Mouse (Mus musculus) thymus, adult 2 months (tissue): Measurements from ENCODE around the gene Fbxo33. TPM values are rescaled to one million over a fixed set of nuclear protein-coding genes. Genes with fewer than 3 reads are reported as not detected.

Experiments
- DNase-seq: peaks from one replicate; pipeline ENCODE4 v3.0.0; 2021
- H3K27ac ChIP-seq: fragments of 200-500 bp; 2 replicates; pipeline ENCODE4 v1.5.1; 2012; ENCODE audit warnings: low read length, control low read depth; ENCODE audit not compliant: control insufficient read depth, insufficient read depth
- H3K27me3 ChIP-seq: fragments of 200-500 bp; 2 replicates; pipeline ENCODE4 v1.6.1; 2012; ENCODE audit warnings: mild to moderate bottlenecking, low read length, moderate library complexity, mixed read lengths; ENCODE audit not compliant: control insufficient read depth, insufficient read depth
- H3K36me3 ChIP-seq: fragments of 200-500 bp; 2 replicates; pipeline ENCODE4 v1.6.1; 2012; ENCODE audit warnings: mild to moderate bottlenecking, low read length, moderate library complexity; ENCODE audit not compliant: control insufficient read depth, insufficient read depth
- H3K4me1 ChIP-seq: fragments of 200-500 bp; replicated peaks from 2 replicates; pipeline ENCODE4 v1.6.1; 2012; ENCODE audit warnings: low read length; ENCODE audit not compliant: control insufficient read depth, insufficient read depth
- H3K4me3 ChIP-seq: fragments of 200-500 bp; 2 replicates; pipeline ENCODE4 v1.5.1; 2012; ENCODE audit warnings: mild to moderate bottlenecking, low read length, control low read depth, moderate library complexity; ENCODE audit not compliant: control insufficient read depth, insufficient read depth
- CTCF ChIP-seq: fragments of 200-500 bp; IDR thresholded peaks from 2 replicates; pipeline ENCODE4 v1.5.1; 2012; ENCODE audit warnings: mild to moderate bottlenecking, control low read depth, low read length, moderate library complexity, borderline replicate concordance; ENCODE audit not compliant: control insufficient read depth, poor library complexity, insufficient read depth; ENCODE audit errors: extremely low read depth
- POLR2A ChIP-seq: fragments of 200-500 bp; IDR thresholded peaks from 2 replicates; pipeline ENCODE4 v1.6.1; 2012; ENCODE audit warnings: mild to moderate bottlenecking, low read length, control low read depth, moderate library complexity; ENCODE audit not compliant: control insufficient read depth, poor library complexity, insufficient read depth; ENCODE audit errors: extremely low read depth
- whole genome bisulfite sequencing: fragments of 180-500 bp; shearing (Covaris S2); methylation state at CpG from one replicate; pipeline ENCODE4 v1.1.7; 2018; 5-methylcytosine and 5-hydroxymethylcytosine counted together
- polyA plus RNA-seq: library from polyadenylated mRNA; depleted of rRNA; stranded (reverse); fragments of >200 nt; gene quantifications from 2 replicates; pipeline ENCODE4 v1.2.3, GENCODE M21; 2012; rRNA removed

The Fbxo33 gene
- polyA plus RNA-seq, 1 experiment, result 18.6 TPM

DNA sequence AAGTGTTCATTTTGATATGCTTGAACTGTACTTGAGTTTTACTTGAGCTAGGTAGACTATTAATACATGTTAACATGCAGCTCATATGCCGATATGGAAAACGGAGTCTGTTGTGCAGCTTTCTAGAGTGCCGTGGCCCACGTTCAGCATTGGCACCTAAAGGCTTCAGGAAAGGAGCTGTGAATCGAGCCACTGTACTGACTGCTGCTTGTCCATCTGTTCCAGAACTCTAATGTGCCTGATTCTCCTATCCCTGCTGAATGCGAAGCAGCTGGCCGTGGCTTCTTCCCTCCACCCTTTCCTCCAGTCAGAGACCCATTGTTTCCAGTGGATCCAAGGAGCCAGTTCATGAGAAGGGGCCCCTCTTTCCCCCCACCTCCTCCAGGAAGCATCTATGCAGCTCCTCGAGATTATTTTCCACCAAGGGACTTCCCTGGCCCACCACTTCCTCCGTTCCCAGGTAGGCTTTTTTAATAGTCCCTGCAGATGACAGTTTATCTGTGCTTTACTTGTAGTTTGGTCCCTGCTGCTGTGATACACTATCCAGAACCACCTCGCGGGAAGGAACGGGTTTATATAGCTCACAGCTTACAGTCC lies 31.3 kb downstream of the Fbxo33 start:
- TF ChIP-seq POLR2A (no peak), CTCF (no peak)
- Histone ChIP-seq H3K4me3 (no peak overlapping the region), H3K27ac (no peak overlapping the region), H3K4me1 (no peaks in the 10 kb centered on the region), H3K27me3 (no peaks in the 10 kb centered on the region), H3K36me3 (peaks cover 72% of the 10 kb centered on the region)
- no peak for DNase-seq
- 87% methylated on average over 12 of the region's 12 CpGs for WGBS

DNA sequence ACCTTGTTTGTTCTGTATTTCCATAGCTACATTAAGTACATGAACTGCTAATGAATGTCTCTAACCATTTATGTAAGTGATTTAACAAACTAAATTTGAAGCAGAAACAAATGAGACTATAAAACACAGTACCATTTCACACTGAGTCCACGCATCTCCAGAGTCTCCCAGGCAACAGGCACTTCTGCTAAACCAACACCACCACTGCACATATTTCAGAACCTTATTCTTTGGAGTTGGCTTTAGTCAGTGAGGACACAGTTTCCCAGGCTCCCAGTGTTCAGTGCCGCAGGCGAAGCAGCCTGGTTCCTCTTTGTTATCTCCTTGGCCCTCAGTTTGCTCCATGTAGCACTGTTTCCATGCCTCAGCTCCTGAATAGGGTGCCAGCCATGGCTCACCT lies 41.7 kb downstream of the Fbxo33 start:
- over 99% methylated on average over 3 of the region's 3 CpGs for WGBS
- no peak for DNase-seq
- H3K36me3 ChIP-seq, result peaks cover 82% of the 10 kb centered on the region
- H3K27ac ChIP-seq, result no peak overlapping the region
- TF ChIP-seq CTCF, result no peak
- TF ChIP-seq POLR2A, result no peak
- no peak overlapping the region for H3K4me3 ChIP-seq
- H3K27me3 ChIP-seq, result no peaks in the 10 kb centered on the region
- no peaks in the 10 kb centered on the region for H3K4me1 ChIP-seq

DNA sequence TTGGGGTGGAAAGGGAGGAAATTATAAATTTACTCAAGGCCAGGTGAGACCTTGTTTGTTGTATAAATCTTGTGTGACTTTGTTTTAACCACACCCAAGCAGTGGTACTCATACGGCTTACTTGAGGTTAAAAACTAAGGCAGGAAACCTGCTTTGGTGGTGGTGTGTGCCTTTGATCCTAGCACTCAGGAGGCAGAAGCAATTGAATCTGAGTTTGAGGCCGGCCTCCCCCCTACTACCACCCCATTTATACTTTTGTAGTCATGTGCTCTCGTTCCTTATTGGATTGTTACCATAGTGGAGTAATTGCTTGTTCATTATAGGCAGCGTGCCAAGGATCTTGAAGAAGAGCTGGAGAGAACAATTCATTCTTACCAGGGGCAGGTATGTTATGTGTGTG lies 49.6 kb downstream of the Fbxo33 start:
- DNase-seq, result no peak
- Histone ChIP-seq H3K36me3 (peaks cover 63% of the 10 kb centered on the region), H3K27me3 (no peaks in the 10 kb centered on the region), H3K27ac (peak overlapping the region; percentile 56; the same call in 1 of the 2 replicates), H3K4me1 (0 out of 2 replicates have a peak, but pooled peaks cover 5% of the 10 kb centered on the region), H3K4me3 (no peak overlapping the region)
- TF ChIP-seq CTCF (no peak), POLR2A (no peak)
- WGBS, result 49% methylated on average over 4 of the region's 4 CpGs

GRCm38 (mm10) chr12:59166557-59166956 lies 53.0 kb downstream of the Fbxo33 start:
- H3K4me3 ChIP-seq, result no peak overlapping the region
- H3K27ac ChIP-seq, result no peak overlapping the region
- no peak for DNase-seq
- no peaks in the 10 kb centered on the region for H3K27me3 ChIP-seq
- 95% methylated on average over 4 of the region's 4 CpGs for WGBS
- 0 out of 2 replicates have a peak, but pooled peaks cover 5% of the 10 kb centered on the region for H3K4me1 ChIP-seq
- peaks cover 75% of the 10 kb centered on the region for H3K36me3 ChIP-seq
- no peak for TF ChIP-seq POLR2A
- TF ChIP-seq CTCF, result no peak

DNA sequence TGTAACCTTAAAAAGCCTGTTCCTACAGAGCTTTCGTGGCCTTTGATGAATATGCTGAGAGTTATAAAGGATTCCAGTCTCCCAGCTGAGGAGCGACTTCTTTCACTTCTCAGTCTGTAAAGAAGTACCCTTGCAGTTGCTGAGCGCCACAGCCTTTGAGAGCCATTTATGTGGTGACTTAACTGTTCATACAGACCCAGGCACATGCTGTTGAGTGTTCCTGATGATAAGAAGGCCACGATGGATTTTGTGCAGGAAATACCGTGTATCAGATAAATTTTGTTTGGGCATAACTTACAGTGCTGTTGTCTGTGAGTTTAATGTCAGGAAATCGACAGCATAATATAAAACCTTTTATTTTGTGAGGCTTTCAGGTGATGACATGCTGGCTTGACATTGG lies 55.0 kb downstream of the Fbxo33 start:
- 0 out of 2 replicates have a peak, but pooled peaks cover 2% of the 10 kb centered on the region for H3K4me1 ChIP-seq
- peaks cover 72% of the 10 kb centered on the region for H3K36me3 ChIP-seq
- no peak overlapping the region for H3K4me3 ChIP-seq
- 86% methylated on average over 6 of the region's 6 CpGs for WGBS
- no peaks in the 10 kb centered on the region for H3K27me3 ChIP-seq
- DNase-seq, result no peak
- TF ChIP-seq CTCF, result no peak
- no peak for TF ChIP-seq POLR2A
- no peak overlapping the region for H3K27ac ChIP-seq

GRCm38 (mm10) chr12:59162797-59163196 lies 56.7 kb downstream of the Fbxo33 start:
- H3K4me3 ChIP-seq, result no peak overlapping the region
- H3K27ac ChIP-seq, result no peak overlapping the region
- 90% methylated on average over 2 of the region's 2 CpGs for WGBS
- no peaks in the 10 kb centered on the region for H3K27me3 ChIP-seq
- DNase-seq, result no peak
- no peaks in the 10 kb centered on the region for H3K4me1 ChIP-seq
- H3K36me3 ChIP-seq, result peaks cover 80% of the 10 kb centered on the region
- no peak for TF ChIP-seq CTCF
- no peak for TF ChIP-seq POLR2A

DNA sequence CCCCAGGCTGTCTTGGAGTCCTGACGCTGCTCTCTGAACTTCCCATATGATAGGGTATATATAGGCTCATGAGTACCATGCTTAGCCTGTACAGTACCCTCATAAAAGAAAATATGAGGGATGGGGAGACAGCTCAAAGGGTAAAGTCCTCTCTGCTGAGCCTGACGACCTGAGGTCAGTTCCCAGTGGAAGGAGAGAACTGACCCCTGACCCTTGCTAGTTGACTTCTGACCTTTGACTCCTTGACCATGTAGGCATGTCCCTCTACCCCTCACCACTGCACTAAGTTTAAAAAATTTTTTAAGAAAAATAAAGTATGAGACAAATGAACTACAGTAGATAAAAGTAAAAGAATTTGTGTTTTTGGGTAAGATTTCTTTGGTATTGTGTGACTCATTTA lies 58.4 kb downstream of the Fbxo33 start:
- Histone ChIP-seq H3K36me3 (peaks cover 81% of the 10 kb centered on the region), H3K4me3 (no peak overlapping the region), H3K27me3 (no peaks in the 10 kb centered on the region), H3K4me1 (no peaks in the 10 kb centered on the region), H3K27ac (no peak overlapping the region)
- 95% methylated on average over 2 of the region's 2 CpGs for WGBS
- TF ChIP-seq POLR2A (no peak), CTCF (no peak)
- no peak for DNase-seq

Other genes with a start within 250 kb of the Fbxo33 start
- gene Sec23a, start 207.7 kb downstream of the Fbxo33 start, polyA plus RNA-seq, result 9.7 and 10.8 TPM in 2 replicates
- 5.2 and 5.9 TPM in 2 replicates for gene Gemin2, start 206.3 kb downstream of the Fbxo33 start, polyA plus RNA-seq
- gene Trappc6b, start 158.3 kb downstream of the Fbxo33 start, polyA plus RNA-seq, result 57.6 and 63.3 TPM in 2 replicates
- gene Pnn, start 152.8 kb downstream of the Fbxo33 start, polyA plus RNA-seq, result 32.2 and 34.0 TPM in 2 replicates
- gene Mia2, start 123.9 kb downstream of the Fbxo33 start, polyA plus RNA-seq, result 67.8 and 68.0 TPM in 2 replicates